Mouse (Mus musculus): ENCODE data around the gene Scg2.

Gene Scg2

DNA sequence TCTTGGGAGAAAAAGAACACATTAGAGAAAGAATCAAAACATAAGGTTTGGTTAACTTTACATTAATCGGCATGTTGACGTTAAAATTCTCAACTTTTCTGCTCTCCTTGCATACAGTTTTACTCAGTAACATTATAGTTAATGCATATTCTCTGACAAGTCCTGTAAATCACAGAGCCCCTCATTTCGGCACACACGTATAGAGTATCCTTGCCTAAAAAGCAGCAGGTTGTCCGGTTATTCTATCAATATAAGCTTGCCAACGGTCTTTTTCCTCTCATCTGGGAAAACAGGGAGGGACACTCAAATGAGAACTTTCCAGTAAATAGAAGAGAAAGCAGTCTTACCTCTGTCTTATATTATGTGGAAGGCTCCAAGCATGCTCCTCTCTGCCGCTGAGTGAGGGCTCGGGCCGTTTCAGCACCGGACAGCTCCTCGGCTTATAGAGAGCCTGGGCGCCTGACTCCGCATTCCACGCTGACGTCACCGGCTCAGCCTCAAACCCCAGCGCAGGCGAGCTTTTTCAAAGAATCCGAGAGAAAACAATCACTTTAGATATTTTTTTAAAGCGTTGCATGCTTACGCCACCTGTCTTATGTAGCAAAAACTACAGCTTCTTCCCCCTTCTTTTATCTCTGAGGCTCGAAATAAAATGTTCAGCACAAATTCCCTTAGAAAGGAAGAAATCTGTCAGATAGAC lies at the start of gene Scg2:
Gene Scg2, minus strand, starts transcription at position 512 of the 700 bp plus-strand sequence.
- DNase-seq, result peak; percentile 91 to 95

DNA sequence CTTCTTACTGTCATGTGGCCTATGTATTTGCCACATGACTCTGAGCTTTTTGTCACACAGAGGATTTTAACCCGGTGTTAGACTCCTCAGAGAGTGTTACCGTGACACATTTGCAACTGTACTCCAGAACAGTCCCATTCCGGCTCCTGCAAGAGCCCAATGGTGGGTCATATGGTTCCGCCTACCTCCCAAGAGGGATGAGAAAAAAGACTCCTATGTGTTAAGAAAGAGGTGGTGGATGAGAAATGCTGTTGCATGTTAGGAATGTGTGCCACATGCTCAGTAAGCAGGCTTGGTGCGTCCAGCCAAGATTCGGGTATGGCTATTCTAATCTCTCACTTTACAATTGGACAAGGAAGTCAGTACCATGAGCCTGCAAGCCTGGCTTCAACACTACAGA lies 45.6 kb upstream of the Scg2 start:
- DNase-seq, result no peak

DNA sequence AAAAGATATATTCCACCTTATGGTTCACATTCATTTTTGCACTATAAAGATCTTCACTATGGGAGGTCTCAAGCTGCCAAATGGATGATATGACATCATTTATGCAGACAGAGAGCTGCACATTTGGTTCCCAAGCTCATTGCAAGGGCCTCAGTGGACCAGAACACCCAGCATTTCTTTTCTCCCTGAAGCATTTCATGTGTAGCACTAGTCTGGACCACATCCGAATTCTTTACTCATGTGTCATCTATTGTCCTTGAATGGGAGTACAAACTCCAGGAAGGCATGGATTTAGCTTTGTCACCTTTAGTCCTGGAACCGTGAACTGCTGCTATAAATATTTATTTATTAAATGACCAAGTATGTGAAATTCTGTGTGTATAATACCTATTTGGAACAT lies 30.9 kb upstream of the Scg2 start:
- DNase-seq, result no peak

DNA sequence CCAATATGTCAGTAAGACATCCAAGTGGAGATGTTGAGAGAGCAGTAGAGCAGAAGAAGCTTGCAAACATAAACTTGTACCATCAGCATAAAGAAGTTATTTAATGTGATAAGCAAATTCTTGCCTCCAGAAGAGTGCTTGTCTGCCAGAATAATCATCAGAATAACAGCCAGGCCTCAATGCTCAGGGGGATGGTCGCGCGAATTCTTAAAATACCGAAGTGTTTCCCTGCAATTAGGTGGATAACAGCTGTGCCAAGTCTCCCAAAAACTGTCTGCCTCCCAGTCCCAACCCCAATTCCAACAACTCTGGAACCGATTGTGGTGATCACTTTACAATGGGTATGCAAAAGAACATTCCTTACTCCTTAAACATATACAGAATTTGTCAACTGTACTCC lies 30.0 kb upstream of the Scg2 start:
- DNase-seq, result no peak

DNA sequence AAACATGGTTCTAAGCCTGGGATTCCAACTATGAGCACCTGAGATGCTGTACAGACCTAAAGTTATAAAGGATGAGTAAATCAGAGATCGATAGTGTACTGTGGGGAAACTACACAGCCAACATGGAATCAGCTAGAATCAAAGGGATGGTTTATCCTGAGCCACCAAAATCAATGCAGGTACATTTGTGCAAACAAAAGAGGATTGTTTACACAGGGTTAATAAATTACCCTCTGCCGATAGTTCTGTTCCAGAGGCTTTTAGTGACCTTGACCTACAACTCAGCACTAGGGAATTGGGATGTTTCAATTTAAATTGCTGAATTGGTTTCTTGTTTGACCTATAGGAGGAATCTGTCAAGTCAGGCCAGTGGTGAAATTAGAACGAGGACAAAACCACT lies 26.7 kb upstream of the Scg2 start:
- no peak for DNase-seq

DNA sequence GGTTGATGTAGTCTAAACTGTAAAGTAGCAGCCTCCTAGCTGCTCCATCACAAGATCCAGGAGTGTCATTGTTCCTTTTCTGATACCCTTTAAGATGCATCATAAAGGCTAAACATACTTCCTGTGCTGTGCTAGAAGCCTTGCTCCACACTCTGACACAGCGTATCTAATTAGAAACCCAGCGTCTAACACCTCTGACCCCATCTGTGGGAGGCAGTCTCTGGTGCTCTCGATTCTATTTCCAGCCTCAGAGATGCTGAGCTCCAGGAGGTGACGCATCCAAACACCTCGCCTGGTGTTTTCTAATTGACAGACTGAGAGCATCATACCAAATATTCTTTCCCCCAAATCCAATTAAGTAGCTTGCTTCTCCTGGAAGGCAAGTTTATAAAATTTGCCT lies 18.6 kb upstream of the Scg2 start:
- no peak for DNase-seq

DNA sequence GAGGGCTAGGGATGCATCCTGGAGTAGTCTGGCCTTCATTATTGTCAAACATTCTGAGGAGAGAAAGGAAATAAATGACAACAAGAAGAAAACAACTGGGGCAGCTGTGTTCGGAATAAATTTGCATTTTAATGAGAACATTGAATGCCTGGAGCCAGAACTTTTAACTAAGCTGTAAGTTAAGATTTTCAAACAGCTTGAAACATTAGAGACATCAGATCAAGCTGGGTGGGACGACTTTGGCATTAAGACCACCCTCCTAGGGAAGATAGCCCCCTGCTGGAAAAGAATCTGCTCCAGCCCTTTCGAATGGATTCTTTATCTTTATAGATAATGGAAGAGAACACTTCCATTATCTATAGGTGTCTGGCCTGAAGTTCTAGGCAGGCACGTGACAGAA lies 14.2 kb upstream of the Scg2 start:
- no peak for DNase-seq

DNA sequence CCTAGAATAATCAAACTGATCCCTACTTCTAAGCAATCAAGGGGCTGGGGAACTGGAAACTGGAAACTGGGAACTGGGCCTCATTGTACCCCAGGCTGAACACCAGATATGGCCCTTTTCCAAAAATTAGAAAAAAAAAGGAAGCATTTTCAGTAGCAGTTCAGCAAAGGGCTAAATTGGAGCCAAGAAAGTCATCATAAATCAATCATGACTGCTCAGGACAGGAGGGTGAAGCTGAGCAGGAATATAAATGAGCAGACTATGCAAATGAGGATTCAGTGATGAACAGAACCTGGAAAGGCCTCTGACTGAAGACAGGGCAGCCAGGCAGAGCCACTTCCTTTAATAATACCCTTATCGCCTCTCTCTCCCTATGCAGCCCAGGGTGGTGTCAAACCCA lies 12.4 kb upstream of the Scg2 start:
- no peak for DNase-seq

DNA sequence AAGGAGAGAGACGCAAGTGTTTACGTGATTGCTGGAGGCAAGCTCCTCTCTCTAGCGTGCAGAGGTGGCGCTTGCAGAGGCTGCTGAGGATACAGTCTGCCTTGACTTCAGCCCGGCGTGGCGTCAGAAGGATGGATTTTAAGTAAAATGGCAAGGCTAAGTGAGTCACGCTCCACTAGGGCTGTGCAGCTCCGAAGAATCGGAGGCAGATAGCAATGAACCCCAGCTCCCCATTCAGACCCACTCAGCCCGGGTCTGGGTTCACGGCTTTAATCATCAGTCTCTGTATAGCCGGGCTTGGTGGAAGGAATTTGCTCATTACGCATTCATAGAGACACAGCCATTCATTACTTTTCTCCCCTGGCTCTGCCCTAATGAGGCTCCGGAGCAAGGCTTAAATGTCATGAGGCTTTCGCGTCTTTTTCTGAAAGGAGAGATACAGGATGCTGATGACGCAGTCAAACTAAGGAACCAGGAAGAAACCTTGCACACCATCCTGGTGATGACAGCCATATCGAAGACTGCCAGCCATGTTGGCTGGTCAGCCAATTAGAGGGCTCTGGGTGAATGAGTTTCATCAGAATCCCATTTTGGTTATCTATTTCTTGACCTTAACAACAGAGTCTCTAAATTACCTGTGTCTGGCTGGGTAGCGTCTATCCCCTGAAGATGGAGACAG lies 10.6 kb upstream of the Scg2 start:
- DNase-seq, result peak; percentile 38 to 47

DNA sequence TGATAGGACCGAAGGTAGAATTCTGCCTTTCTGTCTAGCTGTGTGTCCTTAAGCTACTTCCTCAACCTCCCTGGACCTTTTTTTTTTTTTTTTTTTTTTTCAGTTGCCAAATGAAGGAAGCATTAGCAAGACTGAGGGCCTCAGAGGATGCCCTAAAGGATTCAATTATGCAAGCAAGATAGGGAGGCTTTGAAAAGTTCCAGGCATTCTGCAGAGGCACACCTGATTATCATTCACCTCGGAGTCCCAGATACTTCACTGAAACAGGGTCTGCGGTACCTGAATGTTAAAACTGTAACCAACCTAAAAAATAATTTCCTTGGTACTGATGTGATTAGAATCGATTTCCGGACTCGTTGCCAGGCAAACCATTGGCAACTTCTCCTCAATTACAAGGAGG lies 10.0 kb upstream of the Scg2 start:
- DNase-seq, result no peak

DNA sequence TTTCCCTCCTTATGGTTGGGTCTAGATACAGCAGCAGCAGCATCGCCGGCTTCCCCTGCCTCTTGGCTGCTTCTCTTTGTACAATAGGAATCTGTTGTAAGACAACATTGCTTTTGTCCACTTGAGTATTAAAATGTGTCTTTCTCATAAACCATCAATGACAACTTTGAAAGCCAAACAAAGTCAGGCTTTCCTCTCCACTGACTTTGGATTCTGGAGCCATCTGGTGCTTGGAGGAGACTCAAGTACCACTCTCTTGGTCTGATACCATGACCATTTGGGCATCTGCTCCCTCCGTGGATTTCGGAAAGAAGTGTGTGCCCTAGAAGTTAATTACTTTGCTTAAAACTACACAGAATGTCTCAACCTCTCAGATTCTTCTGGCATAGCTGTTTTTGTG lies 5.7 kb upstream of the Scg2 start:
- peak in 1 of 2 experiments; percentile 37 for DNase-seq

DNA sequence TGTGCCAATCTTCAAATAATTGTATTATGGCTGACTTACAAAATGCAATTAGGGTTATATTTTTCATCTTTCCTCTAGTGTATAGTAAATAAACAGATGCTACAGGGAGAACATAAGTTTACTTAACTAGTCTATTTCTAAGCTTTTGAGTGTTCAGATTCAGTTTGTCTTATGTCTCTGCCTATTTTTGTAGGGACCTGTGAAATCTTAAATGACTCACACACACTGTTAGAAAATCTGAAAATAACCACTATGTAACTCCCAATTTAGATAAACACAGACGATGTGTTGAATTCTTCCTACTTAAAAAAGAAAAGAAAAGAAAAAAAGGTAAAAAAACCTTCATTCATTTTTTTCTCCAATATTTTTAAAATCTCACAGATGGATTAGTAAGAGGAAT lies 2.2 kb downstream of the Scg2 start:
- no peak for DNase-seq

DNA sequence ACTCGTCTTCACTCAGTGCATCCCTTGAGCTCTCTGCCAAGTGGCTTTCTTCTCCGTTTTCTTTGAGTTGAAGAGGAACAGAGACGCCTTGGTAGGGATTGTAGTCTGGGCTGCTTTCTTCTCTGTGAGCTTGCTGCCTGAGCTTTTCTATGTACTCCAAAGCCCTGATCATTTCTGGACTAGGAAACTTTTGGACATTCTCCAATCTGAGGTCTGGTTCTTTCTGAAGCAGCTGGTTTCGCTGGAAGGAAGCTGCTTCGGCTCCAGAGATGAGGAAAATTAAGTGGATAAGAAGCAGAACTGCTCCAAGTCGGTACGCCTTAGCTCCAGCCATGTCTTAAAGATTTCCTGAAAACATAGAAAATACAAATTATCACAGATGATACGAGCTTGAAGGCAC lies 3.2 kb downstream of the Scg2 start:
- peak in 1 of 2 experiments; percentile 11 for DNase-seq

DNA sequence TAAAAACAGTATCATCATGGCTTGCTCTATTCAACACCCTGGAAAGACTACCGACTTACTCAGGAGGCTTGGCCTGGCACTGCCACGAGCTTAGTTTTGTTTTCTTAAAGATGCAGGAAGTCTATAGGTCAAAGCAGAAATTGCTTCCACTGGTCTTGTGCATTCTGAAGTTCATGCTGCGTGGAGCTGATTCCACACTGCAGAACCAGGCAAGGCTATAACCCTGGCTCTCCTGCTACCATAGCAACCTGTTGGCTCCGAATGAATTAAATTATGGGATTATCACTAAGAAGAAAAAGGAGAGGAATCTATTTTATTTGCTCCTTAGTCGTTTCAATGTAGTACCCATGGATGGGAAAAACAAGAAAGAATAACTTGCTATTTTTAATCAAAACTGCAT lies 10.9 kb downstream of the Scg2 start:
- DNase-seq, result no peak

DNA sequence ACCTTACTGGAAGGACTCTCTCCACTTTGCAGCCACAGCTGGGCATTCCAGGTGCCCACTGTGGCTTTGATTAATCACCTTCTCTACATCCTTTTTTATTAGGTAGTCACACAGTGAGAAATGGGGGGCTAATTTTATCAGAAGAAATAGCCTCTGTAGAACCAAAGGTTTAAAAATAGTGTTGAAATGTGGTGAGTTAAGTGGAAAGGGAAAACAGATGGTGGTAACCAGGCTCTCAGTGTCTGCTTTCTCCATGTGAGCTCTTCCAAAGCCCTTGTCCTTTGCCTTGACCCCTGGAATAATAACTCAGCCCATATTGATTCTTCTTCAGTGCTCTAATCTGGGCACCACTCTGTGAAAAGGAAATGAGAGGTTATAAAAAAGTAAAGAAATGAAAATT lies 24.4 kb downstream of the Scg2 start:
- no peak for DNase-seq

DNA sequence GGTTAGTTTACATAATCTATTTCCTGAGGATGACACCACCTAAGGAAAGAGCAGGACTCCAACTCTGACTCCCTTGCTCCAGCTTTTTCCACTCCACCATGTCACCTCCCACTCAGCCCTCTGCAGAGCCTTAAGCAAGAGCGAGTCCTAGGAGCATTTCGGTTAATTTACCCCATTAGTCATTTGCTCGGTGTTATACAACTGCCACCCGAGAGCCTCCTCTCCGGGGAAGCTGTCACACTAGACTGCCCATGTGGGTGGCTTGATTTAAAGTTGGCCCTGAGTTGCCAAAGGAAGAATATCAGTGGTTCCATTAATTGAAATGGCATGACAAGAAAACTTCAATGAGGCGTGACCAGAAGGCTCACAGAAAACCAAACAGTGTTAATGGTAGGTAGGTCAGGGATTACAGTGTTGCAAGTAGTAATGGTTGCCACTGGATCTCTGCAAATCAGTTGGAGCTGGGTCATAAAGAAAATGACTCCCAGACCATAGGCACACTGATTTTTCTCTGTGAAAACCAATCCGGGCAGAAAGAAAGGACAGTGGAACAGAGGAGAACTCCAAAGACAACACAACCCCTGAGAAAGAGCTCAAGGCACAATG lies 33.5 kb downstream of the Scg2 start:
- DNase-seq, result no peak

DNA sequence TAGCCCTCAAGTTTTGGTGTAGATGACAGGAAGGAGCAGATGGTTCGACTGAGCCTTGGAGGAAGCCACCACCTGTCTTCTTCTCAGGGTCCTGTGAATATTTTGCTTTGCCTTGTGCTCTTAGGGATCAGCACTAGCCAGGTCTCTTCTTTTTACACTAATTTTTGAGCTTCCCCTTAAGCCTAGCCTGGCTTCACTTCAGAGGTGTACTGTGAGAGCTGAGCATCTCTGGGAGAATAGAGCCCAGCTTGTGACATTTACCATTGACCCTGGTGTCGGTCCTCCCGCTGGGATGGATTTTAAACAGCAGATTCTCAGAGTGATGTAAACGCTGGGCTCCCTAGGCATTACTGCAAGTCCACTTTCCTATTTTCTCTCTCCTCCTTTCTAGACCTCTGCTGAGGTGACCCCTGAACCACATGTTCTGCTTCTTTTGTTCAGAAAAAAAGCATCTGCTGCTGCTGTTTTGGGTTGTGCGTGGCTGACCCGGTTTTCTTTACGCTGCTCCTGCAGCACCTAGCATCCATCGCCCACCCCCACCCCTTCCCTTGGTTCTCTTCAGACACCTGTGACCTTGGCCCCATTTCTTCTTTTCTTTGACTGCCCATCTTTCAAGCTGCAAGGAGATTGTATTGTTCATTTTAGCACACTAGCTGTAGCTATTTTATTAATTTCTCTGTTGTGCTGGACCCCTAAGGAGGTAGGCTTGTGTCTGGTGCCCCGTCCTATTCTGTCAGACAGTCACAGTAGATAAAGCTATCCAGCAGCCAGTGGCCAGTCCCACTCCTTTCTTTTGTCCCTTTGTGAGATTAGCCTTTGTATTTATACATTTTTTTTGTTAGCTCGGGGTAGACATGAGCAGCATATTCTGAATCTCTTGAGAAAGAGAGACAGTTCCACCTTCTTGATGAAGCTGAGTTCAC lies 38.6 kb downstream of the Scg2 start:
- DNase-seq, result peak; percentile 56 to 58

DNA sequence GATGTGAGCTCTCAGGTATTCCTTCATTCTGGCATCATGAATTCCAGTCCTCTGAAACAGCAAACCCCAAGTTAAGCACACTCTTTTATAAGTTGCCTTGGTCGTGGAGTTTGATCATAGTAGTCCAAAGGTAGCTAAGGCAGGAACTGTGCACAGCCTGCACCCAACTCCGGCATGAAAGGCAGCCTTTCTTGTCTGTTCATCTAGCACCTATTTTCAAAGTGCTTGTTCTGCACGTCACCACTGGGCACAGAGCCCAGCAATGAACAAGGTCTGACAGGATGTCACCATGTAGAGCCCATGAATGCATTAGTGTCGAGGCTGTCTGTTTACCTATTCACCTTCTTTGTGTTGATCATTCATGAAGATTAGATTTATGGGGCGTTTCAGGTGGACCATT lies 39.6 kb downstream of the Scg2 start:
- peak; percentile 40 to 54 for DNase-seq

Measured in cerebellum, postnatal 25 days (tissue).